Mouse (Mus musculus): ENCODE data around the gene Prss34.

DNA sequence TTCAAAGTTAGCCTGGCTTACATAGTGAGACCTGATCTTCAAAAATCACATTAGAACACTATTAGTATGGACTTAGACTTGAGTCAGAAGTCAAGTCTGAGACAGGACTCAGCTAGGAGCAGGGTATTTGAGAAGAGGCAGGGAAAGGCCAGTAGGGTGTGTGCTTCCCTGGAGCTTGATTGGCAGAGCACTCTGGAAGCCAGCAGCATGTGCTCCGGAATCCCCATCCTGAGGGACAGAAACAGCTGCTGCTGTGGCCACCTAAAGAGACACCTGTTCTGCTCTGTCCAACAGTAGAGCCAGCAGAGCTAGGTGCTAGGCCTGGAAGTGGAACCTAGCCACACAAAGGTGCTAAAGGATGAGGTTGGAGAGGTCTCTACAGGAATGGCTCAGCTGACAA lies 4.1 kb upstream of the Prss34 start:
- TF ChIP-seq CTCF (IDR thresholded peaks at IDR 0.05; ENCODE audit: low read depth, low read length), result no peak
- no peak for TF ChIP-seq POLR2A (IDR thresholded peaks at IDR 0.05; ENCODE audit: extremely low read depth, insufficient read depth, low read length)
